ENCODE assay signal across 8 mouse cellular contexts in the genomic region with DNA sequence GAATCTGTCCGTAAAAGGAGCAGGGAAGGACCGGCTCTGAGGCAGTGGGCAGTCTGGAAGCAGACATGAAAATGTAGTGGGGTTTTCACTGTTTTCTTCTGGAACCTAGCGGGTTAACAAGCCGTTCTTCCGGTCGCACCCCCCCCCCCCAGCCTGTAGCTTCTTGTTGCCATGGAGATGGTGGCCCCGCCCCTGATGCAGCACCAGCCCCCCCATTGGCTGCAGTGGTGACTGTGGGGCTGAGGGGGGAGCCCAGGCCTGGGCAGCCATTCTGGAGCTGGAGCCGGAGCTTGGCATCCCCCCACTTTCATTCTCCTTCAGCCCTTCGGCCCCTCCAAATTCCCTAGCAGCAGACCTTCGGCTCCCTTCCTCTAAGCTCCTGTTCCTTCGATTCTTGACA. TPM values are rescaled to one million over a fixed set of nuclear protein-coding genes. Genes with fewer than 3 reads are reported as not detected.
A peak's percentile ranks its signal among the peaks of the same experiment; 100 is the strongest.
DNase-seq lines count a peak whose midpoint lies in the region; ATAC-seq and TF ChIP-seq lines count a peak whose summit lies in the region.

No protein-coding gene starts in this region.

- peaks cover 30% of the 10 kb centered on the region for H3K36me3 ChIP-seq in forebrain, embryonic 10.5 days (replicated peaks)
- H3K36me3 ChIP-seq in lung, postnatal 0 days (ENCODE audit: insufficient read depth, low read length) = no peaks in the 10 kb centered on the region

- peak overlapping the region; percentile 79 for H3K4me3 ChIP-seq in forebrain, embryonic 10.5 days
- H3K4me3 ChIP-seq in lung, postnatal 0 days (ENCODE audit: low read depth, low read length) = peak overlapping the region; percentile 14

- under 1% methylated on average over 11 of the region's 11 CpGs for WGBS in forebrain, embryonic 10.5 days
- 2% methylated on average over 8 of the region's 11 CpGs for WGBS in lung, postnatal 0 days

- H3K9me3 ChIP-seq in forebrain, embryonic 10.5 days = no peaks in the 10 kb centered on the region
- no peaks in the 10 kb centered on the region for H3K9me3 ChIP-seq in lung, postnatal 0 days (ENCODE audit: low read length)

- peaks cover 82% of the 10 kb centered on the region for H3K4me1 ChIP-seq in forebrain, embryonic 10.5 days
- H3K4me1 ChIP-seq in lung, postnatal 0 days (ENCODE audit: insufficient read depth, low read depth, low read length) = peaks cover 15% of the 10 kb centered on the region; the same call in 1 of the 2 replicates

- peak; percentile 67 for ATAC-seq in lung, postnatal 0 days

- H3K9ac ChIP-seq in lung, postnatal 0 days (replicated peaks; ENCODE audit: low read depth) = no peak overlapping the region

- peak; percentile 25 for DNase-seq in urinary bladder, postnatal 10 days (ENCODE audit: low spot score)
- no peak for DNase-seq in urinary bladder, adult 18-20 months (ENCODE audit: low spot score in 2 of 2)
- peak; percentile 88 for DNase-seq in forebrain, embryonic 10.5 days (ENCODE audit: extremely low spot score, low spot score)
- DNase-seq in heart, postnatal 4 days = peak; percentile 87
- DNase-seq in layer of hippocampus, adult 8-10 months (ENCODE audit: low spot score in 2 of 2) = peak; percentile 75 to 82
- peak; percentile 89 for DNase-seq in lung, postnatal 0 days (ENCODE audit: low spot score)
- DNase-seq in ovary, postnatal 36 days (ENCODE audit: low spot score) = peak; percentile 66
- DNase-seq in thymus, postnatal 14 days = peak; percentile 91

- peak overlapping the region; percentile 88 for H3K27ac ChIP-seq in forebrain, embryonic 10.5 days
- H3K27ac ChIP-seq in lung, postnatal 0 days (ENCODE audit: low read length) = no peak overlapping the region

- H3K27me3 ChIP-seq in forebrain, embryonic 10.5 days (ENCODE audit: poor library complexity, severe bottlenecking) = peaks cover 17% of the 10 kb centered on the region
- no peaks in the 10 kb centered on the region for H3K27me3 ChIP-seq in lung, postnatal 0 days (replicated peaks; ENCODE audit: insufficient read depth, low read length)

- TF ChIP-seq CTCF in lung, postnatal 0 days (IDR thresholded peaks at IDR 0.05) = no peak

- peak overlapping the region; percentile 41 for H3K4me2 ChIP-seq in lung, postnatal 0 days (replicated peaks; ENCODE audit: low read depth, low read length)

- no peak for TF ChIP-seq EP300 in lung, postnatal 0 days (IDR thresholded peaks at IDR 0.05)

RNA-seq across cellular contexts. Expression of a gene that starts 10.4 kb away (rescaled TPM):
- 1.5 and 1.9 TPM in 2 replicates for polyA plus RNA-seq in forebrain, embryonic 10.5 days (2016; fragmentation: Nextera tagmentation; extraction: Ambion mirVana)
- total RNA-seq in heart, postnatal 4 days (2021) = 10 to 100 TPM; 12.6 to 13.4 TPM
- total RNA-seq in layer of hippocampus, adult 8-10 months (2022) = 100 to 1,000 TPM; 353 to 466 (median 403) TPM
- 1.0 and 1.4 TPM in 2 replicates for polyA plus RNA-seq in lung, postnatal 0 days (2015; fragmentation: Nextera tagmentation; extraction: Ambion mirVana)

RNA-seq across cellular contexts. Expression of a gene that starts 12.0 kb away (rescaled TPM):
- 180 and 184 TPM in 2 replicates for polyA plus RNA-seq in forebrain, embryonic 10.5 days (2016; fragmentation: Nextera tagmentation; extraction: Ambion mirVana)
- total RNA-seq in heart, postnatal 4 days (2021) = 100 to 1,000 TPM in 1 of 2 experiments, 10 to 100 TPM in 1; 97.2 to 106 TPM
- total RNA-seq in layer of hippocampus, adult 8-10 months (2022) = 10 to 100 TPM; 90.0 to 96.1 (median 92.0) TPM
- 179 and 180 TPM in 2 replicates for polyA plus RNA-seq in lung, postnatal 0 days (2015; fragmentation: Nextera tagmentation; extraction: Ambion mirVana)

RNA-seq across cellular contexts. Expression of a gene that starts 18.6 kb away (rescaled TPM):
- 2.8 and 2.9 TPM in 2 replicates for polyA plus RNA-seq in forebrain, embryonic 10.5 days (2016; fragmentation: Nextera tagmentation; extraction: Ambion mirVana)
- total RNA-seq in heart, postnatal 4 days (2021) = 1 to 10 TPM; 9.9 to 10.0 TPM
- total RNA-seq in layer of hippocampus, adult 8-10 months (2022) = 10 to 100 TPM; 37.0 to 40.3 (median 37.5) TPM
- 15.2 and 16.2 TPM in 2 replicates for polyA plus RNA-seq in lung, postnatal 0 days (2015; fragmentation: Nextera tagmentation; extraction: Ambion mirVana)

RNA-seq across cellular contexts. Expression of a gene that starts 21.6 kb away (rescaled TPM):
- polyA plus RNA-seq in forebrain, embryonic 10.5 days (2016; fragmentation: Nextera tagmentation; extraction: Ambion mirVana) = 17.5 and 20.1 TPM in 2 replicates
- total RNA-seq in heart, postnatal 4 days (2021) = 1 to 10 TPM; 3.9 to 5.5 TPM
- 10 to 100 TPM; 12.2 to 14.7 (median 13.7) TPM for total RNA-seq in layer of hippocampus, adult 8-10 months (2022)
- polyA plus RNA-seq in lung, postnatal 0 days (2015; fragmentation: Nextera tagmentation; extraction: Ambion mirVana) = 9.3 and 9.9 TPM in 2 replicates

RNA-seq across cellular contexts. Expression of a gene that starts 34.5 kb away (rescaled TPM):
- 11.7 and 12.5 TPM in 2 replicates for polyA plus RNA-seq in forebrain, embryonic 10.5 days (2016; fragmentation: Nextera tagmentation; extraction: Ambion mirVana)
- 10 to 100 TPM; 15.0 to 15.2 TPM for total RNA-seq in heart, postnatal 4 days (2021)
- total RNA-seq in layer of hippocampus, adult 8-10 months (2022) = 1 to 10 TPM; 2.5 to 7.4 (median 4.2) TPM
- 0.35 and 0.44 TPM in 2 replicates for polyA plus RNA-seq in lung, postnatal 0 days (2015; fragmentation: Nextera tagmentation; extraction: Ambion mirVana)

Comparison
In these comparisons a context has a peak if more than half of its experiments do, and no peak if none do; other contexts are left out.
1. DNase-seq: peak in urinary bladder, postnatal 10 days (single experiment), forebrain, embryonic 10.5 days (single experiment), heart, postnatal 4 days (single experiment), layer of hippocampus, adult 8-10 months (2 of 2), lung, postnatal 0 days (single experiment), ovary, postnatal 36 days (single experiment) and thymus, postnatal 14 days (single experiment); none in urinary bladder, adult 18-20 months (0 of 2).
2. RNA of a gene that starts 10.4 kb away (total RNA-seq): 353 to 466 TPM in layer of hippocampus, adult 8-10 months; 12.6 to 13.4 TPM in heart, postnatal 4 days; every median in the first group is over 10 times any median in the second.